Mouse (Mus musculus): ENCODE data around the gene Prss32.

- no peak for TF ChIP-seq CTCF (IDR thresholded peaks at IDR 0.05; ENCODE audit: low read depth)
- TF ChIP-seq EP300 (optimal IDR thresholded peaks at IDR 0.05) = no peak
These were observed 28.0 kb upstream of the Prss32 start for GRCm38 (mm10) chr17:23815641-23816040.

Data from stomach, postnatal 0 days (tissue).